Mouse (Mus musculus) adrenal gland, postnatal 36 days (tissue): ENCODE data around the gene Ablim1. TPM values are rescaled to one million over a fixed set of nuclear protein-coding genes. Genes with fewer than 3 reads are reported as not detected.

Source experiments
- DNase-seq, 2 experiments: peaks; one replicate each; pipeline ENCODE4 v3.0.0; 2021; ENCODE audit warnings: mixed read lengths in 1 of 2
- total RNA-seq, 2 experiments: library from RNA; stranded (reverse); gene quantifications; 2 replicates each; pipeline ENCODE4 v1.2.3; 2021

Ablim1 gene
- total RNA-seq, 2 experiments from 2014 or later, result 34.0 to 37.0 TPM

DNA sequence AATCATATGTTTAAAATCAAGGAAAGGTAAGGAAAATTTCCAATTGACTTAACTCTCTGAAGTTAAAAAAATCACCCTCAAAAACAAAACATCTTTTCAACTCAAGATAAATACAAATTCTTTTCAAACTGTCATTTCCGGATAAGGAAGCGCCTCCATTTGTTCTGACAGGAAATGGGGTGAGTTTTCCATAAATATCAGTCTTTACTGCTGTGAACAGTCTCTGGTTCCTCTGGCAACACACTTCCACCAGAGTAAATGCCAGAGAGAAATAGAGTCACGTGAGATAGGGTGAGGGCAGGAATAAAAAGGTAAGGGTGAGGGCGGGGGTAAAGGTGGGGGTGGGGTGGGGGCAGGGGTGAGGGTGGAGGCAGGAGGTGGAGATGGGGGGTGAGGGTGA is 189.8 kb downstream of the Ablim1 start:
- no peak for DNase-seq

DNA sequence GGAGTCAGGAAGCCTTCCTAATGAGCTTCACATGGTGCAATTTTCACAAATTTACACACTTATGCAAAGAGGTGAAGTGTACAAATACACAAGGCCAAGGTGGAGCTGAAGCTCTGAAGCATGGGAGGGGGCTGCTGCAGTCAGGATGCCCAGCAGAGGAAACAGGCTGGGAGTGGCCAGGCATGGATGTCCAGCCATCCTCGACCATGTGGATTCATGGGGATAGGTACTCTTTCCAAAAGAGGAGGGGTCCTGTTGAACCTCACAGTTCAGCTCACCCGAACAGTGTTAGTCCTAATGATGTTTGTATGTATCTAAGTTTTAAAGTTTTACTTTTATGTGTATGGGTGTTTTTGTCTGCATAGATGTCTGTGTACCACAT is 190.6 kb downstream of the Ablim1 start:
- no peak for DNase-seq

DNA sequence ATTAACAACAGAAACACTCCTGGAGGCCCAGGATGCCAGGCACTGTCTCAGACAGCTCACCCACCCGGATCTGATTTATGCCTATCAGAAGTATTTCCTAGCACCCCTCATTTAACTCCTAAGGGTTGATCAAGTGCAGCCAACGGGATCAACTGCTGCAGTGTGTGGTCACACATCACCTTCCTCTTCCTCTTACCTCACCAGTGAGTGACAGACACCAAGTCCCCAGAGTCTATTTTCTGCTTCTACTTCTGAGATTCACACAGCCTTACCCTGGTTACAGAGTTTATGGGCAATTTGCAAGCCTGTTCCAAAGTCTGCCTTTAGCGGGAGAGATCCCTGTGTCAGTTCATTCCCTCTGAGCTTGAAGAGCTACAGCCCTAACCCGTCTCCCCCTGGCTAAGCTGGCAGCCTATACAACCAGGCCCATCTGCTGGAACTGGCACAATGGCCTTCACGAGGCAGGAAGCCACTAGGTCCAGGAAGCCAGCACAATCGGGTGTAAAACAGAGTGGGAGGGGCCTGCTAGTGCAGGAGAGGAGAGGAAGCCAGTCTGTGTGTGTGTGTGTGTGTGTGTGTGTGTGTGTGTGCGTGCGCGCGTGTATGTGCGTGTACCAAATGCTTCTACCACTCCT is 191.1 kb downstream of the Ablim1 start:
- DNase-seq, result peak; percentile 54 to 74

DNA sequence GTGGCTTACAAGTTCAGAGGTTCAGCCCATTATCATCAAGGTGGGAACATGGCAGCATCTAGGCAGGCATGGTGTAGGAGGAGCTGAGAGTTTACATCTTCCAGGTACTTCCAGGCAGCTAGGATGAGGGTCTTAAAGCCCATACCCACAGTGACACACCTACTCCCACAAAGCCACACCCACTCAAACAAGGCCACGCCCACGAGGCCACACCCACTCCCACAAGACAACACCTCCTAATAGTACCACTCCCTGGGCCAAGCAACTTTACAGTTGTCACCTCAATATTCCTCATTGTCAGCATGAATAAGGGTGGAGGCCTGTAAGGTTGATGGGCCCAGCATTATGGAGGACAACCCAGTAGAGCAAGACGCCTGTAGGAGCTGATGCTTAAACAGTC is 192.5 kb downstream of the Ablim1 start:
- DNase-seq, result no peak

DNA sequence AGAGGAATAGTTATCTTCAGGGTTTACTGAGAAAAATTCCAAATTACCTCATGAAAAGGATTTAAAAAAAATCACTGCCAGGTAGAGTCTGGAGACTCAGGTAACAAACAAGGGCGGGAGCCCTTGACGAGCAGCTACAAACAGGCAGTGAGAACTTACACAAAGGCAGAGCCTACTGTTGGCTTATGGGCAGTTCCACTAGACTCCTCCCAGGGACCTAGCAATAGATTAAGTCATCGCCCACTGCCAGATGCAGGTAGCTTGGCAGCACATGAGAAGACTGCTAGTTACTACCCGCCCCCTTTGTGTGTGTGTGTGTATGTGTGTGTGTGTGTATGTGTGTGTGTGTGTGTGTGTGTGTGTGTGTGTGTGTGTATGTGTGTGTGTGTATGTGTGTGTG is 193.7 kb downstream of the Ablim1 start:
- no peak for DNase-seq

DNA sequence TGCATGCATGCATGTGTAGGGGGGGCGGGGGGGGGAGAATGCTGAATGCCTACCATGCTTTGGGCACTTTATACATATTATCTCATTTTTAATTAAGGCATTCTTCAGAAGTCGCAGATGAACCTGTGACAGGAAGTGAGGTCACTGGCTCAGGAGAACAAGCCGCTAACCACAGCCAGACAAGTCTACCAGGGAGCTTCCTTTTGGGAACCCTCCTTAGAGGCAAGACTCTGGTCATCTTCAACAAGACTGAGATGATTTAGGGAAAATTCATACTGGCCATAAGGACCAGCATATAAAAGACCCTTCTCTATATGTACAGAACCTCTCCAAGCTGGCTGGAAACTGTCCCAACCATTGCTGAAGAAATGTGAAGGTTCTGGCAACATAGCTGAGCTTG is 195.1 kb downstream of the Ablim1 start:
- DNase-seq, result no peak

DNA sequence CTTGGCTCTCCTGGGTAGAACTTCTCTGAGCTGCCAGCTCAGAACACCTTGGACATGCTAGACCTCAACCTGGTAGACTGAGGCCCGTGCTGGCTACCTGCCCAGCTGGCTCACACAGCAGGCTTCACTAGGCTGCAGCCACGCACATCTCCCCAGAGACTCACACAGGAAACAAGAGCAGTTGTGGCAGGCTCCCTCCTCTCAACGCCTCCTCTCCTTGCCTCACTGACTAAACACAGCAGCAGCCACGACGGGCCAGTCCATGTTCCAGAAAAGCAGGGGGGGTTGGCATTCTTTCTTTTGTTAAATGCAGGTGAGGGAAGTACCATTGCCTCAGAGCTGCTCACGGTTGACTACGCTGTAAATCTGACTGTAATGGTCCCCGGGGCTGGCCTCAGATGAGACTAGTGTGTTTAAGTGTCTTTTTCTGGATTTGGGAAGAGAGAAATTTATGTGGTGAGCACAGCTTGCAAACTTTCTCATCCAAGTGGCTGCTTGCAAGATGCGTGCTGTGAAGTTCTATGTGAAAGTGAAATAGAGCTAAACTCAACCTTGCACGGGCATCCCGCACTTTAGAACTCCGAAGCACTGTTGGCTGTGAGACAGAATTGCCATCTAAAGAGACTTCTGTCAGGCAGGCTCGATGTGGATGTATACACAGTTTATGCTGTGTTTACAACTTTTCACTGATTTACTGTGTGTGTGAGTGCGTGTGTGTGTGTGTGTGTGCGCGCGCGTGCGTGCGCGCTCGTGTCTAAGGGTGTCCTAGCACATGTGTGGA is 195.7 kb downstream of the Ablim1 start:
- DNase-seq, result peak; percentile 40 to 64

DNA sequence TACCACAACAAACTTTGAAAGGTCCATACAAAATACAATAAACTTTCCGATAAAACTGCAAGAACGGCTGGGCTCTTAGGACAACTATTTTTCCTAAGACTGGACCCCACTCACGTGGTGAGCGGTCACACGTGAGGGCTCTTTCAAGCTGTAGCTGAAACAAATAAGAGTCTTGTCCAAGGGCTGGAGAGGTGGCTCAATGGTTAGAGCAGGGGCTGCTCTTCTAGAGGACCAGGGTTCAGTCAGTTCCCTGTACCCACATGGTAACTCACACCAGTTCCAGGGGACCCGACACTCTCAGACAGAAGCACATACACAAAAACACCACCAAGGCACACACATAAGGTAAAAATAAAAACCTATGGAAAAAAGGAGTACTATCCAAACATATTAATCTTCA is 197.0 kb downstream of the Ablim1 start:
- DNase-seq, result no peak

DNA sequence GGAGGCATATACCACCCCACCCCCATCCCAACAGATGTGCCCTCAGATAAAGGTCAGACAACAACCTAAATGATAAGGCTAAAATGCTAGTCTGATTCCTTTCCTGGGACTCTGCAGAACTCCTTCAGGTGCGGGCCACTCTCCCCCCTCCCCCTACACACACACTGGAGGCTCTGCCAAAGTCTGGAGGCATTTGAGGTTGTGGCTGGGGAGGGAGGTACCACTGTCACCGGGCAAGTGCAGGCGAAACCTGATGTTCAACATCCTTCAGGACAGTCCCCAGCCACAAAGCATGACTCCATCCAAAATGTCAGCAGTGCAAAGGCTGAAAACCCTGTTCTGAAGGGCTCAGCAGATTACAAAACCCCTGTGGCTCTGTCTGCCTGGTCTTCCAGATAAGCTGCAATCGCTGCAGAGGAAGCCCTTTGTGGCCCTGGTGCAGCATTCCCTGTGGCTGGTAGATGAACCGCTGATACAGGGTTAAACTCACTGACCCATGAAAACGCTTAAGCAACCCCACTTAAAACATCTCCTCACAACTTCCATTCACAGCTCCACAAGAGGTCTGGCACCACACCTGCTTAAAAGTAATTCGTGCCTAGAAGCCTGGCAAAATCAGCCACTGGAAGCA is 197.7 kb downstream of the Ablim1 start:
- no peak for DNase-seq

DNA sequence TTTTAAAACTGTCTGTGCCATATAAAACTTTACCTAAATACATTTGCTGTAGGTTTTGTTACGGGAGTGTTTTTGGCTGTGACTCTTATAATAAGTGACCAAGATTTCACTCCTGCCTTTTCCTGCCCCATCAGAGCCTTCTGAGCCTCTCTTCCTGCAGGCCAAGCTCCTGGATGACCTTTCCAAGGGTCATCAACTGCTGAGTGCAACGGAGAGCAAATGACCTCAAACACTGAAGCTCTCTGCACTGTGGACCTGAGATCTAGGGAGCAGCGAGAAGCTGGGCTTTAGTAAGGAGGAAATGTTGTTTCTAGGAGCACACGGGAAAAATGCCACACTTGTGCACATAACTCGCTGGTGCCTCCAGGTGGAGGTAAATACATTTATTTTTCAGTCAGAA is 199.0 kb downstream of the Ablim1 start:
- no peak for DNase-seq

DNA sequence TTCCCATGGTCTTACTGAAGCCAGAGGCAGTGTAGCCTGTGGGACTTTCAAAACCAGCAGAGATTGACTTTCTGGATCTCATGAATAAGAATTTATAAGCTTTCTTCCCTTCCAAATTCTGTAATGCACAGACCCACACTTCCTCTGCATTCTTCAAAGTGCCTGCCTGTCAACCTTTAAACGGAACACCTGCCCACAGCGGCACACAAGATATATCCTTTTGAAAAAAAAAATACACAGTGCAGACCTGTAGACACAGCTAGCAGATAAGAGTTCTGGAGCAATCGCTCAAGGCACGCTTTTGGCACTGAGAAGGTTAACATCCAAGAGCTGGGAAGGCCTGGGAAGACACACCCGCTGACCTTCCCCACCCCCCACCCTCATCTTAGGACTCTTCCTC is 199.8 kb downstream of the Ablim1 start:
- DNase-seq, result no peak

DNA sequence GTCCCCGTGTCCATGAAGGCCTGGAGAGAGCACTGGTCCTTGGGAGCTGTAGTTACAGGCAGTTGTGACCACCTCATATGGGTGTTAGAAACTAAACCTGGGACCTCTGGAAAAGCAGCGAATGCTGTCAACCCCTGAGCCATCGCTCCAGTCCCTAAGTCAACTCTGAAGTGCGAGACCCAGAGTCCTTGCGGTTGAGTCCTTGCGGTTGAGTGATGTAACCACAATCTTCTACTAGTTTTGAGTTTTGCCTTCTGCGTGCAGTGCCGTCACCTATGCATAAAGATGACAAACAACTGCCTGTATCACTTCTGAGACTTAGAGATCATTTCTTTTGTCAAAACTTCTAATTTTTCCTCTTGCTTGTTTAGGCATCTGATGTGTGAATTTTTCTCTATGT is 200.7 kb downstream of the Ablim1 start:
- no peak for DNase-seq

DNA sequence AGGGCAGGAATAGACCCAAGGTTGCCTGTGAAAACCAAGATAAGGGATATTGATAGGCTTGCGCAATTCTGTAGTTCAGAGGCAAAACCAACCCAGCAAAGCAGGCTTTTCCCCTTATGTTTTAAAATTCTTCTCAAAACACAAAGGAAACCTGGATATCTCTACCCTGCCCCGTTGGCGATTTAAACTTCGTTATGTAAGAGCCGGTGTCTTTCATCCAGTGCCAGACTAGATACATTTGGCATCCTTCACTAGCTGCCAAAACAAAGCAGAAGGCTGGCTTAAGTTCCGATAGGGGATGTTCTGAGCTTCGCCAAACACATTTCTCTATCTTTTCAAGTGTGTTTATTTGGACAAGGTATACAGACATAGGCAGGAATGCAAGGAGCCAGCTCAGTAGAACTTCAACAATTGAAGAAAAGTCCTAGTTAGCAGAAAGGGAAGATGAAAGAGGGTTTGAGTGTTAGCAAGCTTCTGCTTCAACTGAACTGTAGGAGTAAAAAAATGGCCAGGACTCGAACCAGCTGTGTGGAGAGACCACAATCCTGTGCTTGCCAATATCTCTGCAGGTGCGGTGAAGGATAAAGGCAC is 201.8 kb downstream of the Ablim1 start:
- DNase-seq, result peak; percentile 16 to 33

DNA sequence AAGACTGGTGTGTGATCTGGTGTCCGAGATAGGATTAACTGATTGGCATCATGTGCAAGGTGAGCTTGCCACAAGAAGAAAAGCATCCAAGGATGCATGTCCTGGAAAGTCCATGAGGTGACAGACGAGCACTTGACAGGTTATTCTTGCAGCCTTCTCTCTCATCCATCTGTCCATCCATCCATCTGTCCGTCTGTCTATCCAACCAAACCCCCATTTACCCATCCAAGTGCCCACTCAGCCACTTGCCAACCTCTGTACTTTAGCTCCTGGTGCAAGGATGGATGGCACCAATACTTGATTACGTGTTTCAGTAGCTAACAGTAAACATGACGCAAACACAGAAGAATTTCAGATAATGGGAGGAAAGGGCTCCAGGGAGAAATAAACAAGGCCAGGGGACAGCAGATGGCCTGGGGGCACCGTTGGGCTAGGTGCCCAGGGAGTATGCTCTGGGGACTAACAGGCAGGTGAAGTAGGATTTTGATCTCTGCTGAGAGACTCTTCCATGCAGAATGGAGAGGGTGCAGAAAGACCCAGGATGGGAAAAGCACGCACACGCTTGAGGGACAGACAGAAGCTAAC is 202.4 kb downstream of the Ablim1 start:
- no peak for DNase-seq

DNA sequence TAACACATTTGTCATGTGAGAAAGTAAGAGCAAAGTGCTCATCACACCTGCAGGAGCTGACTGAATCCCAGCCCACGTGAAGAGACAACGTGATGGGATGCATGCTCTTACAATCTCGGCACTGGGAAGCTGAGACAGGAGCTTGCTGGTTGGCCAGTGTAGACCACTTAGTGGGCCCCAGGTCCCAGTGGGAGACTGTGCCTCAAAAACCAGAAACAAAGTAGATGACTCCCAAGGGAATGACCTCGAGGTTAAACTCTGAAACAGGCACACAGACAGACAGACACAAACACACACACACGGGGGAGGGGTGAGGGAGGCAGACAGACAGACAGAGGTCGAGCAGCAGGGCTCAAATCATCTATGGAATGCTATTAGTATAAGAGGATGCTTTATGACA is 203.4 kb downstream of the Ablim1 start:
- DNase-seq, result no peak

DNA sequence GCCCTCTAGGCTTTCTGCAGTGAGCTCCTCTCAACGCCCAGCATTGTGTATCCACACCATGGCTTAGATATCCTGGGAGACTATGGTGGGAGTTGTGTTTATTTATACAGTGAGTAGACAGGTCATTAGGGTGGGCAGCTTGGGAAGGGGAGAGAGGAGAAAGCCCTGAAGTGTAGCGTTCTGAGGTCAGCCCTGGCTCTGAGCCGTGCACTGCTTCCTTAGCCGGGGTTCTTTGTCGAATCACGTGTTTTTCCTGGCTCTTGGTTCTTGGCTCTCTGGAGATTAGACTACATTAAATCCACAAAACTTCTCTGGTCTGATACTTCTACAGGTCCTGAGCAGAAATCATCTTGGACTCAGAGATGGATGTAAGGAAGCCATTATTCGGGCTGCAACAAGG is 205.1 kb downstream of the Ablim1 start:
- DNase-seq, result no peak

DNA sequence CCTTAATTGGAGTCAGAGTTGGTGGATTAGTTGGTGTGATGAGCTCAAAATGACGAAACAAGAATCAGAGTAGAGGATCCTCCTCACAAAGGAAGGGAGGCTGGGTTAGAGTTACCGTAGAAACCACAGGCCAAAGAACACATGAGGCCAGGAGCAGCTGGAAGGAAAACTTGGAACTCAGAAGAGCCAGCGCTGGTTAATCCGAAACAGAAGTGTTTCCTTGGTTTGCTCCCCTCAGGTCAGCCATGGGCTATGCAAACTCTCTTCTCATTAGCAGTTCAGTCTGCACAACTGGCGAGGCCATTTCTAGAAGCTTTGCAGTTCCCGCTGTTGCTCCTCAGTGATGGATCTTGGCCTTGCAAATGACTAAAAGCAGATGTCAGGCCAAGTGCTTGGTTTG is 208.2 kb downstream of the Ablim1 start:
- DNase-seq, result no peak

DNA sequence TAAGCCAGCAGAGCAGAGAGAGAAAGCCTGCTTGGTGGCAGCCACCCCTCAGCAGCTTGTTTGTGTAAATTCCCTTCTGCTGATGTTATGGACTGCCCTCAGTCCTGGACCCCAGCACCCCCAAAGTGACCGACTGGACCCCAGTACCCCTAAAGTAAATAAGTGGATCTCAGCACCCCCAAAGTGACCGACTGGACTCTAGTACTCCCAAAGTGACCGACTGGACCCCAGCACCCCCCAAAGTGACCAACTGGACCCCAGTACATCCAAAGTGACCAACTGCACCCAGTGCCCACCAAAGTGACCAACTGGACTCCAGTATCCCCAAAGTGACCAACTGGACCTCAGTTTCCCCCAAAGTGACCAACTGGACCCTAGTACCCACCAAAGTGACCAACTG is 208.7 kb downstream of the Ablim1 start:
- DNase-seq, result no peak

DNA sequence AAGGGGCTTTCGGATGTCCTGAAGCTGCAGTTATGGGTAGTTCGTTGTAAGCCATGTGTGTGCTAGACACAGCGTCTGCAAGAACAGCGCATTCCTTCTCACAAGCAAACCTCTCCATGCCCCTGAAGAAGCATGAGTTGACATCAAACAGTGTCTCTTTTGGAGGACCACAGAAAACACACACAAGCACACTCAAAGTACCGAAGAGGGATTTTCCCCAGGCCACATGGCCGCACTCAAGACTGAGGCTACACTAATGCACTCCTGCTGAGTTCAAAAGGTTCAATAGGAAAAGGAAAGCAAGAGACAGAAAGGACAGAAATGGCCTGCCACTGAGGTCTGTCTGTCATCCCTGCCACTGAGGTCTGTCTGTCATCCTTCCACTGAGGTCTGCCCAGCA is 209.6 kb downstream of the Ablim1 start:
- DNase-seq, result no peak

DNA sequence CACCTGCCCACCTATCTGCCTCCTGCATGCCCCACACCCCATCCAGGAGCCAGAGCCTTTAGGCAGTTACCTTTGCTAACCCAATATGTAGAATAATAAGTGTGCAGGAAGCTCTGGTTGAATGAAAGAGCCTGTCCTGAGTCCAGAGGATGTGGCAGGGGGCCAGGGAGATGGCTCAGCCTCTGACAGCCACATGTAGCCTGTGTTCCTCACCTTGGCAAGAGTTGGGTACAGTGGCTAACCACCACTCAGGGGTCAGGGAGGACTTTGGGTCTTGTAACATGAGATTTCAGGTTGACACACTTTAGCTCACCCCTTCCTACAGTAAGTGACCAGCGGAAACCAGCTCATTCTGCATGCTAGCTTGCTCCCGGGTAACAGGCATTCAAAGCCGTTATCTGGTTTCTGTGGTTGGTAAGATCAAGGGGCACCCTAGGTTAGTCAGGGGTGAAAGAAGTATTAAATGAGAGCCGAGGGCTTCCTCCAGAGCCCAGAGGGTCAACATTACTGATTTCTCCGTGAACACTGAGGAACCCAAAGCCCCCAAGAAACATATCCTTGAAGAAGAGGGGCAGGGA is 210.5 kb downstream of the Ablim1 start:
- DNase-seq, result no peak

DNA sequence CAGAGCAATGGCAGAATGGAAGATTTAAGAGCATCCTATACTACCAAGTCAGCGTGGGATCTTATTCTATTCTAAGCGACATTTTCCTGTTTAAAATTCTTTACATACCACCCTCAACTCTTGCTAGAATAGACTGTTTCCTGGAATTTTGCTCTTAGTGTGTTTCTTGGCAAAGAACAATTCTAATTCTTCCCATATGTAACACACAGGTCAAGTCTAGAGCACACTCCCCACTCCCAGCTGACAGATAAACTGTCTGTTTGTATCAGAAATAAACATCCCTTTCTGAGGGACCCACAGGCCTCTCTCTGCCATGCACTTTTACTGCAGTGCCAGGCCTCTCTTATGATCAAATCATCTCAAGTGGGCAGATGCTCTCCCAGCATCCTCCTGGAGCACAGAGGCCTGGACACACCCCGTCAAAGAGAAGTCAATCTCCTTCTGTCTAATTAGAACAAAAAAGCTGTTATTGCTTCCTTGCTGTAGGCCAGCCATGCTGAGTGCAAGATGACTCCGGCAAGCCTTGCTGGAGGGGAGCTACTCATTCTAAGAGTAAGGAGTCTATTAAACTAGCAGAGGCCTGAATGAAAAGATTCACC is 211.3 kb downstream of the Ablim1 start:
- DNase-seq, result no peak

DNA sequence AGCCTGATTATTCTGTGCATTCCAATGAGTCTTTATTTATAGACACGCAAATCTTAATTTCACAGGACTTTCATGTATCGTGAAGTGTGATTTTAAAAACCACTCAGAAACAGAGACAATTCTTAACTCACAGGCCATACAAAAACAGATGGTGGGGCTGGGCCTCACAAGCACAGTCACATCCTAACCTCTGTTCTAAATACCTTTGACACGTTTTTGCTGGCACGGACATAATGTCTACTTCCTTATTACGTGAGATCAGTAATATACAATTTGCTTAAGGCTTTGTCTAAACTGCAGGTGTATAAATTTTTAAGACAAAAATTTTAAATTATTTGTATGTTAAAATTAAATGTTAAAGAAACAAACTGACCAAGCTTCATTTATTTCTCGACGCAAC is 212.7 kb downstream of the Ablim1 start:
- no peak for DNase-seq
